Mouse (Mus musculus): Measurements from ENCODE around the gene Elk3.

- no peak for TF ChIP-seq GATA1 (IDR thresholded peaks at IDR 0.05; ENCODE audit: low read length)
- no peak for TF ChIP-seq TAL1 (IDR thresholded peaks at IDR 0.05; ENCODE audit: low read length)
Measured at GRCm38 (mm10) chr10:93281092-93281491, 29.8 kb downstream of the Elk3 start.

Measured in erythroblast, embryonic 14.5 days (primary cell).